Mouse (Mus musculus): ENCODE measurements at regions not wholly inside any gene's neighbourhood (a gene's known extent, or its start where the extent isn't known, plus 50 kb on each side); places are given as distances from the start of the nearest gene placed in this dataset.
A peak's percentile ranks its signal among the peaks of the same experiment; 100 is the strongest.

DNA sequence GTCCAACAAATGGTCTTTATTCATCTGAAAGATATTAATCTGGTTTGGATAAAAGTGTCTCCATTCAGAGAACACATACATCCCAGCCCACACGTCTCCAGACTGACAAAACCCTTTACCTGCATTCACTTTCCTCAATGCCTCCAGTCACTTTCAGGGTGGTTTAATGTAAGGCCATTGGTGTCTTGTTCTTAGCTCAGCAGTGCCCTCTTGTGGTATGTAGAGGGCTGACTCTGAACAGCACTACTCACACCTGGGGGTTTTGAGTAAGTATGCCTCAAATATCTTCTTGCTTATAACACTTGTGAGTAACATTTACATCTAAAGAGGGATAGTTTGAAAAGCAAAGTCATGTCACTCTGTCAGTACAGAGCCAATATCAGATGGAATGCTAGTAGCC, 164.5 kb upstream of the Adamts16 start:
- no peaks in the 10 kb centered on the region for H3K36me3 ChIP-seq (replicated peaks; ENCODE audit: insufficient read depth, low read length)
- H3K4me3 ChIP-seq (ENCODE audit: low read depth, low read length) = no peak overlapping the region
- DNase-seq = peak; percentile 37
- H3K9ac ChIP-seq (replicated peaks) = no peak overlapping the region
- H3K4me2 ChIP-seq (ENCODE audit: low read depth, low read length) = no peak overlapping the region
- no peak overlapping the region for H3K27ac ChIP-seq (ENCODE audit: low read depth)
- no peak for ATAC-seq
- no peaks in the 10 kb centered on the region for H3K27me3 ChIP-seq (ENCODE audit: insufficient read depth, low read length)
- peaks cover 5% of the 10 kb centered on the region; the same call in 1 of the 2 replicates for H3K4me1 ChIP-seq (ENCODE audit: insufficient read depth)
- TF ChIP-seq CTCF (IDR thresholded peaks at IDR 0.05; ENCODE audit: low read depth) (peak; percentile 76), EP300 (IDR thresholded peaks at IDR 0.05; ENCODE audit: low read depth) (no peak)
- no peaks in the 10 kb centered on the region for H3K9me3 ChIP-seq (ENCODE audit: low read length)
- 13% methylated on average over 1 of the region's 1 CpGs for WGBS (ENCODE audit: insufficient replicate concordance)

DNA sequence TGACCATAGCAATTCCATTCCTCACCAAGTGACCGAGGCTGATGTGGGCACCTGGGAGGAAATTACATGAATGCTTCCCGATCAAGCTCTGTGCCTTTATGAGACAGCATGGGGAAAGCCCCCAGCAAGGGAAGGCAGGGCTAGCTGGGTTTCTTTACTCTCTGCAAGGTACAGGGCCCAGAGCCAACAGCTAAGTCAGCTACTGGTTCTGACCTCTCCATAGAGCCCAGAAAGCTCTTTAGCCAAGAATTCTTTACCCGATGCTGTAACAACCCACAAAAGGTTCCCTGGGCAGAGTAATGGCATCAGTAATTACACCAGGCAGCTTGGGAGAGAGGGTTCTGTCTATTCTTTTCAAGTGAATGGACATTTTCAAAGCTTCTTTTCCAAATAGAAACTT, 161.9 kb upstream of the Adamts16 start:
- no peak for TF ChIP-seq CTCF (IDR thresholded peaks at IDR 0.05; ENCODE audit: low read depth)
- TF ChIP-seq EP300 (IDR thresholded peaks at IDR 0.05; ENCODE audit: low read depth) = no peak
- Histone ChIP-seq H3K27me3 (ENCODE audit: insufficient read depth, low read length) (no peaks in the 10 kb centered on the region), H3K4me3 (ENCODE audit: low read depth, low read length) (no peak overlapping the region), H3K27ac (ENCODE audit: low read depth) (no peak overlapping the region), H3K9me3 (ENCODE audit: low read length) (no peaks in the 10 kb centered on the region), H3K36me3 (replicated peaks; ENCODE audit: insufficient read depth, low read length) (no peaks in the 10 kb centered on the region), H3K4me1 (ENCODE audit: insufficient read depth) (peaks cover 5% of the 10 kb centered on the region; the same call in 1 of the 2 replicates), H3K4me2 (ENCODE audit: low read depth, low read length) (0 out of 2 replicates have a peak overlapping the region, but pooled peaks have one; percentile 32), H3K9ac (replicated peaks) (no peak overlapping the region)
- peak; percentile 56 for ATAC-seq
- 55% methylated on average over 3 of the region's 3 CpGs for WGBS (ENCODE audit: insufficient replicate concordance)
- peak; percentile 28 for DNase-seq

DNA sequence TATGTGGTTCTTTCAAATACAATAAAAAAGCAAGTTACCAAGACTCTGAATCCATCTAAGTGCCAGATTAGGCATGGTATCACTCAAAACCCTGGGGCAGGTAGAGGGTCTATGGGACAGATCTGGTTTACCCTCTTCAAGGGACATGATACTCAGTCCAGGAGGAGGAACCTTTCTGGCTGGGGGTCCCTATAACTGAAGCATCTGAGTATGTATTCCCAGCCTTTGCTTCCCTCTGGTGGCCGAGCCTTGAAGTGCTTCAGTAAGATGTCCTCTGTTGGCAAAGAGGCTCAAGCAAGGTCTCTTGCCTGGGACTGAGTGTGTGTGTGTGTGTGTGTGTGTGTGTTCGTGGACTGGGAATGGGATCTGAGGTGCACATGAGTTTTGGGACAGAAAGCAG, 159.7 kb upstream of the Adamts16 start:
- H3K27ac ChIP-seq (ENCODE audit: low read depth) = no peak overlapping the region
- H3K27me3 ChIP-seq (ENCODE audit: insufficient read depth, low read length) = no peaks in the 10 kb centered on the region
- no peaks in the 10 kb centered on the region for H3K36me3 ChIP-seq (replicated peaks; ENCODE audit: insufficient read depth, low read length)
- ATAC-seq (no peak), DNase-seq (peak; percentile 52)
- H3K9ac ChIP-seq (replicated peaks) = no peak overlapping the region
- H3K4me2 ChIP-seq (ENCODE audit: low read depth, low read length) = no peak overlapping the region
- H3K4me3 ChIP-seq (ENCODE audit: low read depth, low read length) = no peak overlapping the region
- WGBS (ENCODE audit: insufficient replicate concordance) = 14% methylated on average over 2 of the region's 2 CpGs
- no peak for TF ChIP-seq EP300 (IDR thresholded peaks at IDR 0.05; ENCODE audit: low read depth)
- TF ChIP-seq CTCF (IDR thresholded peaks at IDR 0.05; ENCODE audit: low read depth) = peak; percentile 75
- H3K9me3 ChIP-seq (ENCODE audit: low read length) = no peaks in the 10 kb centered on the region
- peaks cover 5% of the 10 kb centered on the region; the same call in 1 of the 2 replicates for H3K4me1 ChIP-seq (ENCODE audit: insufficient read depth)

DNA sequence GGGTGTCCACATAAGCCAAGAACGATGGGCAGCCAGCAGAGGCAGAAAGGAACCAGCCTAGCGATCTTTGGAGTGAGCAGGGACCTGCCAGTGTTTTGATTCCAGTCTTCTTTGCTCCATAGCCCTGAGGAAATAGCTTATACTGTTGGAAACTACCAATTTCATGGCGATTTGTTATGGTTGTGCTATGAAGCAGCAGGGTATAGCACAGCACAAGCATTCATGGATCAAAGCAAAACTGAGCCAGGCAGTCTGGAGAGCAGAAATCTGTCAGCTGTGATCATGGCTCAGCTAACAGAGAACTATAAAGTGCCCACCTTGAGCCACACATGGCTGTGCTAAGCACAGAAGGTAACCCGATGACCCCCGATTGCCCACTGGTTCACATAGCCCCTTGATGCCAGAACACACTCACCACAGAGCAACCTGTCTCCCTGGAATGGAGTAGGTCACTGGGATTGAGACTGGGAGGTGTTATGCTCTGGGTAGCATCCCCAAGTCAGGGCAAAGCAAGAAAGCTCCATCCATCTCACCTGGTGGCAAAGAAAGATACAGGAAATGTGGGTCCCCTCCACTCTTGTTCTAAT, 158.9 kb upstream of the Adamts16 start:
- WGBS (ENCODE audit: insufficient replicate concordance) = 59% methylated on average over 5 of the region's 5 CpGs

DNA sequence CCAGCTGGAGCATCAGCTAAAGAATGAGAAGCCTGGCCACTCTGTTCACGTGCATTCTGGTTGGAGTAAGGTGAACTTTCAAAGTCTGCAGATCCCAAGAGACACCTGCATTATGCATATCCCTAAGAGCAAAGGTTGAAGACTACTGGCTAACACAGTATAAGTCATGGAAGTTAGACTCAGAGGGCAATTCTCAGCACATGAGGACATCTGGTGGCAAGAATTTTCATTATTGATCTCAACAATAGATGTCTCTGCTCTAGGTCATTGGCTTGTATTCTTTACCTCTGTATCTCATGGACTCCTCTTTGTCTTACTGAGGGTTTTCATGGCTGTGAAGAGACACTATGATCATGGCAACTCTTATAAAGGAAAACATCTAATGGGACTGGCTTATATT, 151.9 kb upstream of the Adamts16 start:
- H3K27me3 ChIP-seq (ENCODE audit: insufficient read depth, low read length) = no peaks in the 10 kb centered on the region
- H3K4me2 ChIP-seq (ENCODE audit: low read depth, low read length) = no peak overlapping the region
- no peak overlapping the region for H3K27ac ChIP-seq (ENCODE audit: low read depth)
- 68% methylated on average over 1 of the region's 1 CpGs for WGBS (ENCODE audit: insufficient replicate concordance)
- no peaks in the 10 kb centered on the region for H3K9me3 ChIP-seq (ENCODE audit: low read length)
- no peaks in the 10 kb centered on the region for H3K36me3 ChIP-seq (replicated peaks; ENCODE audit: insufficient read depth, low read length)
- no peak overlapping the region for H3K4me3 ChIP-seq (ENCODE audit: low read depth, low read length)
- no peaks in the 10 kb centered on the region for H3K4me1 ChIP-seq (ENCODE audit: insufficient read depth)
- H3K9ac ChIP-seq (replicated peaks) = no peak overlapping the region
- no peak for DNase-seq
- no peak for ATAC-seq
- TF ChIP-seq CTCF (IDR thresholded peaks at IDR 0.05; ENCODE audit: low read depth) (peak; percentile 58), EP300 (IDR thresholded peaks at IDR 0.05; ENCODE audit: low read depth) (no peak)

More for the DNA sequence above, 158.9 kb upstream of the Adamts16 start:
- Histone ChIP-seq H3K4me3 (ENCODE audit: low read depth, low read length) (no peak overlapping the region), H3K4me2 (ENCODE audit: low read depth, low read length) (no peak overlapping the region), H3K9ac (replicated peaks) (no peak overlapping the region), H3K36me3 (replicated peaks; ENCODE audit: insufficient read depth, low read length) (no peaks in the 10 kb centered on the region), H3K9me3 (ENCODE audit: low read length) (no peaks in the 10 kb centered on the region), H3K27ac (ENCODE audit: low read depth) (no peak overlapping the region), H3K27me3 (ENCODE audit: insufficient read depth, low read length) (no peaks in the 10 kb centered on the region), H3K4me1 (ENCODE audit: insufficient read depth) (peaks cover 5% of the 10 kb centered on the region; the same call in 1 of the 2 replicates)
- DNase-seq (no peak), ATAC-seq (no peak)
- TF ChIP-seq EP300 (IDR thresholded peaks at IDR 0.05; ENCODE audit: low read depth) = no peak
- TF ChIP-seq CTCF (IDR thresholded peaks at IDR 0.05; ENCODE audit: low read depth) = no peak

DNA sequence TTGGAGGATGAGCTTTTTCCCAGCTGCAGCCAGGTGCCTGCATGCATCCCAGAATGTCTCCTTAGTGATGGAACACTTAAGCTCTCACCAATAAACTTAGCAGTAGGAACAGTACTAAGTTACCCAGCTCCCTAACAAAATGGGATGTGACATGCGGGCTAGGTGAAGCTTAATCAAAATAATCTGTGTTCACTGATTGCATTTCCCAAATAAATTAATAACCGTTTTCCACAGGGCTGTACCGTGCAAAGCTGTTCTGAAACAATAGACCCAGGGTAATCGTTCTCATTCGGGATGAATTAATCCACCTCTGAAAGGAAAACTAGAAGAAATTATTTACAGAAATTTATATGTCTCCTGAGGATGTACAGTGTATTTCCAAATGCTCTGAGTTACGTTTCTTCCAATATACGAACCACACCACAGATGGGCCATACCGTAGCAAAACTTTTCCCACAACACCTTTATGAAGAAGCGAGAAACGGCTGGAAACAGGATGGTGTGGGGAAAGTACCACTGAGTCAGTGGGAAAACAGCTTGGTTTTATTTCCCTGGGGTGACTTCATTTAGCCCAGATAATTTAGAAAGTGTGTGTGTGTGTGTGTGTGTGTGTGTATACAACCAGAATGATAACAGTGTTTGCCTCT, 148.5 kb upstream of the Adamts16 start:
- no peak overlapping the region for H3K27ac ChIP-seq (ENCODE audit: low read depth)
- no peak overlapping the region for H3K4me3 ChIP-seq (ENCODE audit: low read depth, low read length)
- no peaks in the 10 kb centered on the region for H3K36me3 ChIP-seq (replicated peaks; ENCODE audit: insufficient read depth, low read length)
- TF ChIP-seq CTCF (IDR thresholded peaks at IDR 0.05; ENCODE audit: low read depth) = no peak
- TF ChIP-seq EP300 (IDR thresholded peaks at IDR 0.05; ENCODE audit: low read depth) = no peak
- DNase-seq = no peak
- no peak for ATAC-seq
- H3K9me3 ChIP-seq (ENCODE audit: low read length) = no peaks in the 10 kb centered on the region
- H3K4me1 ChIP-seq (ENCODE audit: insufficient read depth) = no peaks in the 10 kb centered on the region
- no peaks in the 10 kb centered on the region for H3K27me3 ChIP-seq (ENCODE audit: insufficient read depth, low read length)
- WGBS (ENCODE audit: insufficient replicate concordance) = 86% methylated on average over 10 of the region's 10 CpGs
- H3K4me2 ChIP-seq (ENCODE audit: low read depth, low read length) = no peak overlapping the region
- no peak overlapping the region for H3K9ac ChIP-seq (replicated peaks)

Data from liver, postnatal 0 days (tissue).